Mouse (Mus musculus) ovary, postnatal 36 days (tissue): ENCODE results near the gene Agps.
A peak's percentile ranks its signal among the peaks of the same experiment; 100 is the strongest.
"Not testable (repeated sequence)": the region's sequence is repeated elsewhere in the genome, so short reads cannot be mapped to it uniquely, and the experiment has no call there.

Source experiments
- DNase-seq: peaks from one replicate; pipeline ENCODE4 v3.0.0; 2022; ENCODE audit warnings: low spot score, mixed read lengths

The Agps gene

DNA sequence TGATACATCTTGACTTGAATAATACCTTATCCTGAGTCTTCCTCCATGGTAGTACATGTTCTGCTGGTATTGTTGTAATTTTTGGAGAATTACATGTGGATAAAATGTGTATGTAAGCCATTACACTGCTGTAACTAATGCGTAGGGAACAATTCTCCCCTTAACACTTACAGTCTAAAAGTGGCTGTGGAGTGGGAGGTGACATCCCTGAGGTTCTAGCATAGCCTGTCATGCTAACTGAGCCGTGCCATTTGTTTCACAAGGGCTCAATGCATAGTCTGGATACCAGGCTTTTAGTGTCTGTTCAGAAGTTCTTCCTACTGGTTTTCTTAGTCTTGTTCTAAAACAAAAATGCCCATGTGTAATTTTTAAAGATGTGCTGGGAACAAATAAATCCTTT is 99.0 kb downstream of the Agps start:
- DNase-seq = no peak

DNA sequence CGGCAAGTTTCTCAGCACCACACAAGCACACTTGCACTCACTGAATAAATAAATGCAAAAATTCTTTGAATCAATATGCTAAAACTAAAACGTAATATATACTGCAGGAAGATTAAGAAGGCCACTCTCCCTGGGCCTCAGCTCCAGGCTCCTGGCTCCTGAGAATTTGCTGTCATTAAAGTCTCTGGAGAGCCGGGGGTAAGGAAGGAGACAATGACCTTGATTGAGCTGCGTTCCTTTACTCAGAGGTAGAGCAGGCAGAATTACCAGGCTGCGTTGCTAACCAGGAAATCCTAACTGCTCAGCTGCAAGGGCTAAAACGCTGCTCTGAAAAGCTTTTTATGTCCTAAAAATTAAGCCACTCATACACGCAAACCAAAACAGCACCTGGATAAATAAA is 101.6 kb downstream of the Agps start:
- no peak for DNase-seq

GRCm38 (mm10) chr2:75936685-75937084 is 104.7 kb downstream of the Agps start:
- DNase-seq = not testable (repeated sequence)

DNA sequence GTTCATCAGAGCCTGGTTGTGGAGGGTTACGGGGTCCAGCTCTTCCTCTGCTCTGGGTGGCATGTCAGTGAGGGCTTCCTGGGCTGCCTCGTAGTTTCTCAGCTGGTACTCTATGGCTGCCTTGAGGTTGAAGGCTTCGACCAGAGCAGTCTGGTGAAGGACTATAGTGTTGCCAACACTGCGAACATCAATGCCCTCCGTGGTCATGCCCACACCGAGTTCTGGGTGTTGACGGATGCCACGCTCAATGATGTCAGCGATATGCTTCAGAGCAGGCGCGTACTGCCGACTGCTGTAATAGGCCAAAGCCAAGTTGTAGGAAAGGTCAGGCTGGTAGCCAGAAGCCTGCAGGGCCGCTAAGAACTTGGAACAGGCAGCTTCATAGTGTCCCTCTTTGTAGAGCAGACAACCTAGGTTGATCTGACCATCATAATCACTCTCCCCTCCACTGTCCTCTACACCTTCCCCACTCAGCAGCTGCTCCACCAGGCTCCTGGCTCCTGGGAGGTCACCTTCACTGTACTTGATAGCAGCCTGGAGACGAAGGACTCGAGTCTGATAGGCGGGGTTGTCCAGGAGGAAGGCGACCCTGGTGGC is 105.6 kb downstream of the Agps start:
- not testable (repeated sequence) for DNase-seq

- DNase-seq = peak; percentile 65
Observed at GRCm38 (mm10) chr2:75938117-75939063, 106.4 kb downstream of the Agps start, which contains the start of gene Ttc30b. Ttc30b (minus strand) TSS chr2:75938585.

DNA sequence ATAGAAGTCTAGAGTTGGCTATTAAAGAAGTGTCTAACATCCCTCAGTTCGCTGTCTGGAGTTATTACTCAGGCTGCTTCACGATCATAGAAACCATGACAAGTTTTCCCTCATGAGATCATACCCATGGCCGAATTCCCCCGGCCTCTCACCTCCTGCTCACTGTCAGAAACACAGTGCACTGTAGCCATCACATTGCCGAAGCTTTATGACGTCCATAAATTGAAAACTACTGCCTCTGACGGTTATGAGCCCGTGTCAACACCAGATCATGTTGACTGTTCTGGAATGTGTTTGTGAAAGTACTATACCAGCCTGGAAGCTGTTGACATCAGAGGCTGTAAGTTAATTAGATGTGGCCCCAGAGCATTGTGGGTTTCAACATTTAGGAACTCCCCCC is 118.7 kb downstream of the Agps start:
- DNase-seq = no peak

- no peak for DNase-seq
Observed at GRCm38 (mm10) chr2:75953320-75953719, 121.3 kb downstream of the Agps start.

DNA sequence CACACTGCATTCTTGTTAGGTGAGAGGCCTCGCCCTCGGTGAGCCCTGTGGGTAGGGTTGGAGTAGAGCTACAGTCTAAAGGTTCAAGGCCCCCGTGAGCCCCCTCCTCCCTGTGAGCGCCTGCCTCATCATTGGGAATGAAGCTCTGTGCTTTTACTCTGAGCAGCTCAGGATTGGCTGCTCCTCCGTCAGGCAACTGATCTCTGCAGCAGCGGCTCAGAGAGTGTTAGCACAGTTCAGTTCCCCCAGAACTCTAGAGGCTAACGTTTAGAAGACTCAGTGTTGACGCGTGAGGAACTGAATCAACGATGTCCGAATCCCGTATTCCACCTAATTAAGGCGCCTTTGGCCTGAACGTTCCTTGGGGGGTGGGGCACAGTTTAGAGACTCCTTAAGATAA is 123.7 kb downstream of the Agps start:
- DNase-seq = no peak

GRCm38 (mm10) chr2:75959183-75959849 is 127.3 kb downstream of the Agps start:
- DNase-seq = peak; percentile 24

GRCm38 (mm10) chr2:75959850-75960365 is 127.9 kb downstream of the Agps start:
- peak; percentile 12 for DNase-seq

GRCm38 (mm10) chr2:75960366-75961330 is 128.7 kb downstream of the Agps start:
- peak; percentile 5 for DNase-seq

DNA sequence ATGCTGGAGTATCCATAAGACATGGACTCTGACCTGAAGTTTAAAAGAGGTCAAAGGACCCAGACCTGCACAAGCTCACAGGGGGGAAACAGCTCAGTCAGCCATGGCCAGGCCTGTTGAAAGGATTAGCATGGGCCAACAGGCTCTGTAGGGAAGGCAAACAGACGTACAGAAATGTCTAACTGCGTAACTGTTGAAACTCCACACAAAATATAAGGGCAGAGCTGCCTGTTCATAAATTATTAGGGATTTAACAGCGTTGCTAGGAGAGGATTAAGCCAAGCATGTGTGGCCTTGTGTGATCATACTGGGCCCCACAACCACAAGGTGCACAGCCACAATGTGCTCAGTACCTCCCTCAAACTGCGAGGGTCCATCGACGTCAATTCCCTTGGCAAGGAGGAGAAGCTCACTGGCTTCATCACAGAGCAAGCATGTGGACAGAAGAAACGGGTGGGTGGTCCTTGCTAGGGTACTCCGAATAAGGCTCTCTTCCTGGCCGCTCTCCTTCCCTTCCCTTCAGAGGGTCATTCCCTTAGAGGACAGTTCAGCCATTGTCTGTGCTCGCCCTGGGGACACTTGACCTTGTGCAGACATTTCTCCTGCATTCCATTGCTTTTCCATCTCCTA is 131.3 kb downstream of the Agps start:
- DNase-seq = no peak

DNA sequence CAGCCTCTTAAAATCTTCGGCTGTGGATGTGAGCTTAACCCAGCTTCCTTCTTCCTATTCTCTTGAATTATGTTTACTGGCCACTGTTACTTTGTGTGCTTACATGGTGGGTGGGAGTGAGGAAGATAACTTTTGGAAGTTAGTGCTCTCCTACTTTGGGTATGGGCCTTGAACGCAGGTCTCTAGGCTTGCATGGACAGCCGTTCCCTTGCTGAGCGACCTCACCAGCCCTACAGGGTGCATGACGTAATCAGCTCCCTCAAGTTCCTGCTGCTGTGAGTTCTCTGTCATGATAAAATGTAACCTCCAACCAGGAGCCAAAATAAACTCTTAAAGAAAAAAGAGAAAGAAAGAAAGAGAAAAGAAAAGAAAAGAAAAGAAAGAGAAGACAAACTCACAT is 132.1 kb downstream of the Agps start:
- DNase-seq = no peak

GRCm38 (mm10) chr2:75964512-75964911 is 132.5 kb downstream of the Agps start:
- DNase-seq = peak; percentile 69

DNA sequence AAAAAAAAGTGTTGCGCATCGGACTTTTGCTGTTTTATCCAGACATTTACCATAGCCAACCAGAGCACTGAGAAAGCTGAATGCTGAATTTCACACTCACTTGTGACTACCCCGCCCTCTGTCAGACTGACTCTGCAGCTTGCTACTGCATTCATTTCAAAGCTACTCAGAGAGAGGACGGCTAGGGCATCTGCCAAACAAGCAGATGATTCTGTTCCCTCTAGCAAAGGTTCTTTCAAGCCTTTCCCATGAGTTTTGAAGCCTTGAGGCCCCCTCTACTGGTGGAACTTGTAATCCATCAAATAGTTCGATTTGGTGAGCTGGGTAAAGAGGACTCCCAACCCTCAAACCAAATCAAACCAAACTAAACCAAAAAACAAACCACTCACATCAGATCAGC is 133.0 kb downstream of the Agps start:
- DNase-seq = peak; percentile 10

GRCm38 (mm10) chr2:75974131-75974530 is 142.2 kb downstream of the Agps start:
- no peak for DNase-seq

DNA sequence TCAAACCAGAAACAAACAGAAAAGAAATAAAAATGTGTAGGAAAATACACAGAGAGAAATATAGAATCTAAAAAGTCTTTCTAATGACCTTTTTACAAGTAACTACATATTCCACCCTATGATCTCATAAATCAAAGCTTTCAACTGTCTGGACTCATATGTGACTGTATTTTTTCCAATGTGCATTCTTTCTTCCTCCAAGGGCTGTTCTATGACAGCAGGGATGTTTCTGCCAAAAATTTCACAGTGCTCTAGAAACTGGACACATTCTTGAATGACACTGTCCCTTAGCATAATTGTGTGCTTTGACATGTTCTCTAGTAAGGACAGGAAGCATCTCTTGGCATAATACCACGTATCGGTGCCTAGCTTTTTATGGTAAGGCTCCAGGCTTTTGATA is 144.1 kb downstream of the Agps start:
- not testable (repeated sequence) for DNase-seq

GRCm38 (mm10) chr2:75977752-75978368 is 145.9 kb downstream of the Agps start, which contains the start of gene Ttc30a2:
Ttc30a2 (minus strand) TSS chr2:75978170.
- not testable (repeated sequence) for DNase-seq
